In genomic region chr16:95222026-95222718, GRCm38 (mm10) we compare ENCODE assay signal across 21 mouse cellular contexts. TPM values are rescaled to one million over a fixed set of nuclear protein-coding genes. Genes with fewer than 3 reads are reported as not detected.
DNase-seq lines count a peak whose midpoint lies in the region; ATAC-seq and TF ChIP-seq lines count a peak whose summit lies in the region.
"Had no signal": no experiment of that assay in that cellular context is flagged by ENCODE, and none has a peak within 500 bp of the region (broad histone marks: within the 10 kb centered on the region; RNA-seq: fewer than 3 reads in every experiment).

No protein-coding gene starts in this region.

- no peak overlapping the region for H3K4me2 ChIP-seq in intestine, embryonic 15.5 days (replicated peaks)
- H3K4me2 ChIP-seq in intestine, postnatal 0 days (replicated peaks; ENCODE audit: low read depth) = no peak overlapping the region
- no peak overlapping the region for H3K4me2 ChIP-seq in lung, embryonic 15.5 days
- H3K4me2 ChIP-seq in embryonic facial prominence, embryonic 15.5 days (replicated peaks) = no peak overlapping the region
- H3K4me2 ChIP-seq in neural tube, embryonic 15.5 days = no peak overlapping the region
- H3K4me2 ChIP-seq: forebrain, embryonic 13.5 days; heart, embryonic 13.5 days; hindbrain, embryonic 15.5 days had no signal

- H3K27me3 ChIP-seq in intestine, embryonic 15.5 days (replicated peaks) = no peaks in the 10 kb centered on the region
- no peaks in the 10 kb centered on the region for H3K27me3 ChIP-seq in intestine, postnatal 0 days (replicated peaks; ENCODE audit: control insufficient read depth, insufficient read depth, low read length)
- no peaks in the 10 kb centered on the region for H3K27me3 ChIP-seq in lung, embryonic 15.5 days
- no peaks in the 10 kb centered on the region for H3K27me3 ChIP-seq in embryonic facial prominence, embryonic 15.5 days
- no peaks in the 10 kb centered on the region for H3K27me3 ChIP-seq in neural tube, embryonic 15.5 days (replicated peaks)
- H3K27me3 ChIP-seq: CH12.LX; forebrain, embryonic 13.5 days; heart, embryonic 13.5 days; hindbrain, embryonic 15.5 days; Patski had no signal

- ATAC-seq in intestine, embryonic 15.5 days = 0 out of 2 replicates have a peak, but pooled peaks have one; percentile 27
- no peak for ATAC-seq in intestine, postnatal 0 days
- peak; percentile 70; the same call in 1 of the 2 replicates for ATAC-seq in lung, embryonic 15.5 days (ENCODE audit: borderline replicate concordance, extremely low read depth, low FRiP score, low TSS enrichment)
- ATAC-seq in embryonic facial prominence, embryonic 15.5 days (ENCODE audit: insufficient number of reproducible peaks, low FRiP score, low TSS enrichment, low read depth) = no peak
- ATAC-seq in neural tube, embryonic 15.5 days (ENCODE audit: low FRiP score) = no peak
- ATAC-seq: activated CD4-positive, CD25-positive, alpha-beta regulatory T cell, adult 4 months; forebrain, embryonic 13.5 days; forebrain, postnatal 0 days; Patski had no signal

- TF ChIP-seq CTCF in intestine, postnatal 0 days (IDR thresholded peaks at IDR 0.05; ENCODE audit: low read depth) = no peak

- H3K9me3 ChIP-seq in intestine, embryonic 15.5 days = no peaks in the 10 kb centered on the region
- H3K9me3 ChIP-seq in intestine, postnatal 0 days (ENCODE audit: control insufficient read depth) = no peaks in the 10 kb centered on the region
- no peaks in the 10 kb centered on the region for H3K9me3 ChIP-seq in lung, embryonic 15.5 days
- no peaks in the 10 kb centered on the region for H3K9me3 ChIP-seq in embryonic facial prominence, embryonic 15.5 days (replicated peaks)
- no peaks in the 10 kb centered on the region for H3K9me3 ChIP-seq in neural tube, embryonic 15.5 days (replicated peaks)
- H3K9me3 ChIP-seq: forebrain, embryonic 13.5 days; heart, embryonic 13.5 days; hindbrain, embryonic 15.5 days had no signal

- H3K36me3 ChIP-seq in intestine, embryonic 15.5 days = no peaks in the 10 kb centered on the region
- H3K36me3 ChIP-seq in intestine, postnatal 0 days (ENCODE audit: control insufficient read depth, insufficient read depth) = no peaks in the 10 kb centered on the region
- H3K36me3 ChIP-seq in lung, embryonic 15.5 days = no peaks in the 10 kb centered on the region
- no peaks in the 10 kb centered on the region for H3K36me3 ChIP-seq in embryonic facial prominence, embryonic 15.5 days
- H3K36me3 ChIP-seq in neural tube, embryonic 15.5 days = no peaks in the 10 kb centered on the region
- H3K36me3 ChIP-seq: heart, embryonic 13.5 days; hindbrain, embryonic 15.5 days had no signal

- WGBS in intestine, embryonic 15.5 days = 45% methylated on average over 7 of the region's 7 CpGs
- WGBS in intestine, postnatal 0 days = 54% methylated on average over 7 of the region's 7 CpGs
- 22% methylated on average over 7 of the region's 7 CpGs for WGBS in lung, embryonic 15.5 days
- 45% methylated on average over 7 of the region's 7 CpGs for WGBS in embryonic facial prominence, embryonic 15.5 days
- 76% methylated on average over 7 of the region's 7 CpGs for WGBS in neural tube, embryonic 15.5 days

- no peak overlapping the region for H3K4me3 ChIP-seq in intestine, embryonic 15.5 days (replicated peaks)
- H3K4me3 ChIP-seq in intestine, postnatal 0 days (ENCODE audit: low read depth, low read length) = no peak overlapping the region
- no peak overlapping the region for H3K4me3 ChIP-seq in lung, embryonic 15.5 days
- no peak overlapping the region for H3K4me3 ChIP-seq in embryonic facial prominence, embryonic 15.5 days (replicated peaks)
- no peak overlapping the region for H3K4me3 ChIP-seq in neural tube, embryonic 15.5 days (replicated peaks)
- H3K4me3 ChIP-seq: forebrain, embryonic 13.5 days; heart, embryonic 13.5 days; hindbrain, embryonic 15.5 days had no signal

- H3K27ac ChIP-seq in intestine, embryonic 15.5 days = no peak overlapping the region
- H3K27ac ChIP-seq in intestine, postnatal 0 days (ENCODE audit: low read depth, low read length) = no peak overlapping the region
- peak overlapping the region; percentile 58 for H3K27ac ChIP-seq in lung, embryonic 15.5 days
- peak overlapping the region; percentile 63 for H3K27ac ChIP-seq in embryonic facial prominence, embryonic 15.5 days (replicated peaks)
- no peak overlapping the region for H3K27ac ChIP-seq in neural tube, embryonic 15.5 days (replicated peaks)
- H3K27ac ChIP-seq: forebrain, embryonic 13.5 days; heart, embryonic 13.5 days; hindbrain, embryonic 15.5 days had no signal

- H3K4me1 ChIP-seq in intestine, embryonic 15.5 days (replicated peaks) = no peaks in the 10 kb centered on the region
- no peaks in the 10 kb centered on the region for H3K4me1 ChIP-seq in intestine, postnatal 0 days (replicated peaks; ENCODE audit: control insufficient read depth, insufficient read depth, low read length)
- peaks cover 22% of the 10 kb centered on the region for H3K4me1 ChIP-seq in lung, embryonic 15.5 days
- peaks cover 17% of the 10 kb centered on the region for H3K4me1 ChIP-seq in embryonic facial prominence, embryonic 15.5 days
- no peaks in the 10 kb centered on the region for H3K4me1 ChIP-seq in neural tube, embryonic 15.5 days
- H3K4me1 ChIP-seq: forebrain, embryonic 13.5 days; heart, embryonic 13.5 days; hindbrain, embryonic 15.5 days had no signal

- intact Hi-C loops in left cerebral cortex, postnatal 36 days (cut with DNase I) = no loop called here

- no peak overlapping the region for H3K9ac ChIP-seq in intestine, embryonic 15.5 days
- no peak overlapping the region for H3K9ac ChIP-seq in intestine, postnatal 0 days (ENCODE audit: low read depth, low read length)
- no peak overlapping the region for H3K9ac ChIP-seq in lung, embryonic 15.5 days
- H3K9ac ChIP-seq in embryonic facial prominence, embryonic 15.5 days = no peak overlapping the region
- H3K9ac ChIP-seq in neural tube, embryonic 15.5 days (replicated peaks) = no peak overlapping the region
- H3K9ac ChIP-seq: forebrain, embryonic 13.5 days; forebrain, postnatal 0 days; heart, embryonic 13.5 days; hindbrain, embryonic 15.5 days had no signal

- no peak for DNase-seq in lung, postnatal 36 days
- peak; percentile 10 for DNase-seq in adipocyte (ENCODE audit: low spot score)
- no peak for DNase-seq in left cerebral cortex, postnatal 36 days (ENCODE audit: low spot score in 2 of 2)
- DNase-seq: adrenal gland, adult 8-10 months; adrenal gland, postnatal 36 days; cerebellum, adult 2 months; cerebellum, postnatal 10 days; forebrain, postnatal 0 days; gastrocnemius, postnatal 14 days; heart, postnatal 36 days had no signal

RNA-seq across cellular contexts. Expression of gene Kcnj15, which starts 35.2 kb away (rescaled TPM):
- 0.28 and 0.29 TPM in 2 replicates for polyA plus RNA-seq in intestine, embryonic 15.5 days (2015; fragmentation: Nextera tagmentation; extraction: Ambion mirVana)
- polyA plus RNA-seq in intestine, postnatal 0 days (2015; fragmentation: Nextera tagmentation; extraction: Ambion mirVana) = 0.27 and 0.29 TPM in 2 replicates
- 1.8 and 1.9 TPM in 2 replicates for polyA plus RNA-seq in lung, embryonic 15.5 days (2015; fragmentation: Nextera tagmentation; extraction: Ambion mirVana)
- polyA plus RNA-seq in embryonic facial prominence, embryonic 15.5 days (2015; fragmentation: Nextera tagmentation; extraction: Ambion mirVana) = 4.4 and 4.7 TPM in 2 replicates
- total RNA-seq in left cerebral cortex, postnatal 36 days (2021) = under 1 TPM in 1 of 2 experiments, not detected in 1; 0.07 TPM
- 0.15 and 1.9 TPM in 2 replicates for polyA plus RNA-seq in neural tube, embryonic 15.5 days (2015; fragmentation: Nextera tagmentation; extraction: Ambion mirVana)
- polyA plus RNA-seq: cerebellum, adult 2 months had no signal

Comparison
In these comparisons a context has a peak if more than half of its experiments do, and no peak if none do; other contexts are left out.
1. ATAC-seq: peak in intestine, embryonic 15.5 days (single experiment) and lung, embryonic 15.5 days (single experiment); none in intestine, postnatal 0 days (single experiment), embryonic facial prominence, embryonic 15.5 days (single experiment) and neural tube, embryonic 15.5 days (single experiment).
2. H3K27ac ChIP-seq: peak in lung, embryonic 15.5 days (single experiment) and embryonic facial prominence, embryonic 15.5 days (single experiment); none in intestine, embryonic 15.5 days (single experiment), intestine, postnatal 0 days (single experiment) and neural tube, embryonic 15.5 days (single experiment).